9 mouse cellular contexts compared by ENCODE assay signal in the genomic region with DNA sequence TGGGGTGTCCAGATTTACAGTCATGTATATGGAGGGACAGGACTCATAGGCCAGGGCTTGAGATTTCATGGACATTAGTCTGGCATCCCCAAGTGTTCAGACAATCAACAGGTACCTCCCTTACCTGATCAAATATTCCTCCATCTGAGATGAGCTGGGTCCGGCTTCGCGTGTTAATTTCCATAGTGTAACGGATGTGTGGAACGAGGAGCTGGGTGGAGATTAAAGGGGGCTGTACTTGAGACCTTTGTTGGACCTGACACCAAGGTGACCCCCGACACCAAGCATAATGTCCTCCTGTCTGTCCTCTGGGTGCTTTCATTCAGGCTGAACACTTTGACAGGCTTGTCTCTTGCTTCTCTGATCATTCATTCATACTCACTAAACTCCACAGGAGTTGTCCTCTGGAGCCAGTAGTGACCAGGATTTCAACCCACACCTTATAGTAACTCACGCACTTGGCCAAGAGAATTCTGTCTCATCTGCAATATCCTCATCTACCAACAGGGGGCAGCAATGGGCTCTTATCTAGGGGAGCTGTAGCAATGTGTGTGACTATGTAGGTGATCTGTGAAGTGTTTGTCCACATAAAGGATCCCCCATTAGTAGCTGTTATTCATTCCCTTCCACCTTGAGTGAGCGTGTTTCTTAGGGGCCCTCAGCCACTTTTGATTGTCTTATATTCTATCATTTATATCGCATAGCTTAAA. TPM values are rescaled to one million over a fixed set of nuclear protein-coding genes. Genes with fewer than 3 reads are reported as not detected.
A peak's percentile ranks its signal among the peaks of the same experiment; 100 is the strongest.
DNase-seq lines count a peak whose midpoint lies in the region; ATAC-seq and TF ChIP-seq lines count a peak whose summit lies in the region.
"Had no signal": no experiment of that assay in that cellular context is flagged by ENCODE, and none has a peak within 500 bp of the region (broad histone marks: within the 10 kb centered on the region; RNA-seq: fewer than 3 reads in every experiment).

No protein-coding gene starts in this region.

- H3K27me3 ChIP-seq in heart, embryonic 14.5 days (ENCODE audit: control insufficient read depth, insufficient read depth, low read length), result peaks cover 18% of the 10 kb centered on the region
- H3K27me3 ChIP-seq in liver, embryonic 14.5 days (ENCODE audit: control insufficient read depth, insufficient read depth, low read length), result no peaks in the 10 kb centered on the region

- no peak for TF ChIP-seq EP300 in liver, embryonic 14.5 days (IDR thresholded peaks at IDR 0.05; ENCODE audit: low read depth)

- no peak for TF ChIP-seq POLR2A in brain, embryonic 14.5 days (IDR thresholded peaks at IDR 0.05; ENCODE audit: borderline replicate concordance, extremely low read depth, insufficient read depth, insufficient read length, poor library complexity, severe bottlenecking)

- no peak overlapping the region for H3K4me3 ChIP-seq in heart, embryonic 14.5 days (ENCODE audit: control insufficient read depth in 1 of 2, insufficient read depth in 1 of 2, low read depth in 1 of 2, low read length in 2 of 2)
- H3K4me3 ChIP-seq in liver, embryonic 14.5 days (ENCODE audit: insufficient read depth in 1 of 2, low read depth in 2 of 2, low read length in 2 of 2), result no peak overlapping the region
- H3K4me3 ChIP-seq: myocyte had no signal

- WGBS in heart, embryonic 14.5 days, result 46% methylated on average over 9 of the region's 9 CpGs
- WGBS in liver, embryonic 14.5 days (ENCODE audit: insufficient replicate concordance), result 39% methylated on average over 9 of the region's 9 CpGs

- no peak overlapping the region for H3K9ac ChIP-seq in heart, embryonic 14.5 days (ENCODE audit: low read length)
- H3K9ac ChIP-seq in liver, embryonic 14.5 days (replicated peaks), result no peak overlapping the region

- ATAC-seq in frontal cortex, adult (ENCODE audit: low TSS enrichment), result peak; percentile 41; the same call in 1 of the 2 replicates
- peak; percentile 15; the same call in 1 of the 2 replicates for ATAC-seq in heart, embryonic 14.5 days (ENCODE audit: insufficient number of reproducible peaks, insufficient read depth, low FRiP score, low read depth)
- no peak for ATAC-seq in liver, embryonic 14.5 days (ENCODE audit: insufficient read depth)

- peaks cover 0 to 2% of the 10 kb centered on the region in 2 experiments; a peak in 1 of 4 replicates for H3K4me1 ChIP-seq in heart, embryonic 14.5 days (ENCODE audit: control insufficient read depth in 2 of 2, insufficient read depth in 2 of 2, low read length in 2 of 2)
- 0 out of 4 replicates have a peak, but pooled peaks cover 0 to 2% of the 10 kb centered on the region in 2 experiments for H3K4me1 ChIP-seq in liver, embryonic 14.5 days (replicated peaks; ENCODE audit: control insufficient read depth in 2 of 2, insufficient read depth in 2 of 2, low read length in 1 of 2)

- no peaks in the 10 kb centered on the region for H3K36me3 ChIP-seq in heart, embryonic 14.5 days (ENCODE audit: control insufficient read depth, insufficient read depth, low read length)
- no peaks in the 10 kb centered on the region for H3K36me3 ChIP-seq in liver, embryonic 14.5 days (replicated peaks; ENCODE audit: control insufficient read depth, insufficient read depth, low read depth)

- H3K4me2 ChIP-seq in heart, embryonic 14.5 days (ENCODE audit: low read length), result no peak overlapping the region
- no peak overlapping the region for H3K4me2 ChIP-seq in liver, embryonic 14.5 days (ENCODE audit: low read depth)

- DNase-seq in frontal cortex, postnatal 14 days (ENCODE audit: low spot score in 2 of 2), result no peak
- peak; percentile 76 for DNase-seq in ovary, postnatal 14 days (ENCODE audit: low spot score)
- DNase-seq in ovary, postnatal 10 days (ENCODE audit: low spot score), result no peak
- peak; percentile 53 for DNase-seq in brain, embryonic 14.5 days (ENCODE audit: low read depth)
- peak in 2 of 3 experiments; percentile 52 to 63 for DNase-seq in liver, embryonic 14.5 days (ENCODE audit: low read depth in 3 of 3, low spot score in 3 of 3)
- peak; percentile 71 to 90 for DNase-seq in spleen, postnatal 4 days (ENCODE audit: low spot score in 2 of 2)

- no peak overlapping the region for H3K27ac ChIP-seq in heart, embryonic 14.5 days (replicated peaks in 1 of 2; ENCODE audit: control insufficient read depth in 1 of 2, insufficient read depth in 1 of 2, low read depth in 2 of 2, low read length in 2 of 2)
- no peak overlapping the region for H3K27ac ChIP-seq in liver, embryonic 14.5 days

- TF ChIP-seq CTCF in brain, embryonic 14.5 days (IDR thresholded peaks at IDR 0.05; ENCODE audit: borderline replicate concordance, extremely low read depth, insufficient read depth, insufficient read length), result peak; percentile 70; the same call in 1 of the 2 replicates
- peak; percentile 89 for TF ChIP-seq CTCF in liver, embryonic 14.5 days (IDR thresholded peaks at IDR 0.05; ENCODE audit: low read depth)

- no peaks in the 10 kb centered on the region for H3K9me3 ChIP-seq in heart, embryonic 14.5 days (ENCODE audit: control insufficient read depth, low read length)
- no peaks in the 10 kb centered on the region for H3K9me3 ChIP-seq in liver, embryonic 14.5 days (ENCODE audit: control insufficient read depth, low read length)

RNA-seq across cellular contexts. Expression of gene Rnasek, which starts 7.6 kb away (rescaled TPM):
- polyA plus RNA-seq in brain, embryonic 14.5 days (2012; rRNA removed), result 106 and 125 TPM in 2 replicates
- 219 and 240 TPM in 2 replicates for polyA plus RNA-seq in heart, embryonic 14.5 days (2014; fragmentation: Nextera tagmentation; extraction: Ambion mirVana)
- polyA plus RNA-seq in liver, embryonic 14.5 days (2012; rRNA removed), result 29.9 and 41.0 TPM in 2 replicates
- polyA plus RNA-seq in liver, embryonic 14.5 days (2014; fragmentation: Nextera tagmentation; extraction: Ambion mirVana), result 124 and 143 TPM in 2 replicates

RNA-seq across cellular contexts. Expression of gene Gm21988, which starts 7.7 kb away (rescaled TPM):
- polyA plus RNA-seq in brain, embryonic 14.5 days (2012; rRNA removed), result 14.8 and 18.0 TPM in 2 replicates
- 10.1 and 12.2 TPM in 2 replicates for polyA plus RNA-seq in heart, embryonic 14.5 days (2014; fragmentation: Nextera tagmentation; extraction: Ambion mirVana)
- polyA plus RNA-seq in liver, embryonic 14.5 days (2012; rRNA removed), result 4.5 and 4.8 TPM in 2 replicates
- 4.2 and 4.4 TPM in 2 replicates for polyA plus RNA-seq in liver, embryonic 14.5 days (2014; fragmentation: Nextera tagmentation; extraction: Ambion mirVana)

RNA-seq across cellular contexts. Expression of gene Alox12, which starts 7.9 kb away (rescaled TPM):
- 0.78 and 1.6 TPM in 2 replicates for polyA plus RNA-seq in brain, embryonic 14.5 days (2012; rRNA removed)
- 3.0 TPM in 2 replicates for polyA plus RNA-seq in heart, embryonic 14.5 days (2014; fragmentation: Nextera tagmentation; extraction: Ambion mirVana)
- 9.9 and 11.2 TPM in 2 replicates for polyA plus RNA-seq in liver, embryonic 14.5 days (2012; rRNA removed)
- polyA plus RNA-seq in liver, embryonic 14.5 days (2014; fragmentation: Nextera tagmentation; extraction: Ambion mirVana), result 13.6 and 16.9 TPM in 2 replicates

RNA-seq across cellular contexts. Expression of gene 0610010K14Rik, which starts 9.6 kb away (rescaled TPM):
- 153 and 207 TPM in 2 replicates for polyA plus RNA-seq in brain, embryonic 14.5 days (2012; rRNA removed)
- 139 and 143 TPM in 2 replicates for polyA plus RNA-seq in heart, embryonic 14.5 days (2014; fragmentation: Nextera tagmentation; extraction: Ambion mirVana)
- polyA plus RNA-seq in liver, embryonic 14.5 days (2012; rRNA removed), result 53.3 and 56.1 TPM in 2 replicates
- 78.4 and 79.8 TPM in 2 replicates for polyA plus RNA-seq in liver, embryonic 14.5 days (2014; fragmentation: Nextera tagmentation; extraction: Ambion mirVana)

RNA-seq across cellular contexts. Expression of gene Bcl6b, which starts 17.7 kb away (rescaled TPM):
- polyA plus RNA-seq in brain, embryonic 14.5 days (2012; rRNA removed), result 4.5 and 5.9 TPM in 2 replicates
- 18.7 and 22.4 TPM in 2 replicates for polyA plus RNA-seq in heart, embryonic 14.5 days (2014; fragmentation: Nextera tagmentation; extraction: Ambion mirVana)
- polyA plus RNA-seq in liver, embryonic 14.5 days (2012; rRNA removed), result 1.0 TPM in 2 replicates
- polyA plus RNA-seq in liver, embryonic 14.5 days (2014; fragmentation: Nextera tagmentation; extraction: Ambion mirVana), result 1.0 and 2.5 TPM in 2 replicates

Comparison
In these comparisons a context has a peak if more than half of its experiments do, and no peak if none do; other contexts are left out.
1. DNase-seq: peak in ovary, postnatal 14 days (single experiment), brain, embryonic 14.5 days (single experiment), liver, embryonic 14.5 days (2 of 3) and spleen, postnatal 4 days (2 of 2); none in frontal cortex, postnatal 14 days (0 of 2) and ovary, postnatal 10 days (single experiment).